In genomic region chr19:21999621-22000020, GRCm38 (mm10) we compare ENCODE assay signal across 22 mouse cellular contexts.
DNase-seq lines count a peak whose midpoint lies in the region; ATAC-seq lines count a peak whose summit lies in the region.
"Had no signal": no experiment of that assay in that cellular context is flagged by ENCODE, and none has a peak within 500 bp of the region (broad histone marks: within the 10 kb centered on the region; RNA-seq: fewer than 3 reads in every experiment).

No protein-coding gene starts in this region.

- ATAC-seq in frontal cortex, adult (ENCODE audit: low TSS enrichment) = peak; percentile 96
- ATAC-seq: forebrain, embryonic 15.5 days; intestine, embryonic 16.5 days; midbrain, embryonic 16.5 days had no signal

- intact Hi-C loops in left cerebral cortex, postnatal 10 days (cut with DNase I) = no loop called here
- intact Hi-C loops in left cerebral cortex, postnatal 25 days (cut with DNase I) = no loop called here

- DNase-seq in frontal cortex, postnatal 10 days (ENCODE audit: low spot score in 2 of 2) = no peak
- peak; percentile 36 for DNase-seq in left cerebral cortex, adult 11 months (ENCODE audit: low spot score)
- DNase-seq in left cerebral cortex, postnatal 10 days (ENCODE audit: extremely low spot score in 1 of 2, low spot score in 2 of 2) = no peak
- peak; percentile 80 for DNase-seq in brain, adult 2 months (ENCODE audit: low read depth, low spot score)
- DNase-seq in left cerebral cortex, postnatal 25 days (ENCODE audit: low spot score in 2 of 2) = peak; percentile 28 to 85
- no peak for DNase-seq in kidney, adult 9 months
- no peak for DNase-seq in kidney, postnatal 36 days
- DNase-seq: adrenal gland, adult 8-10 months; cerebellum, adult 8-10 months; cerebellum, postnatal 25 days; gastrocnemius, adult 2 months; gastrocnemius, postnatal 36 days; heart, adult 2 months; heart, postnatal 4 days; kidney, adult 8-10 months; kidney, postnatal 10 days; layer of hippocampus, postnatal 36 days; lung, postnatal 36 days had no signal

Comparison
In these comparisons a context has a peak if more than half of its experiments do, and no peak if none do; other contexts are left out.
1. DNase-seq: peak in left cerebral cortex, adult 11 months (single experiment), brain, adult 2 months (single experiment) and left cerebral cortex, postnatal 25 days (2 of 2); none in frontal cortex, postnatal 10 days (0 of 2), left cerebral cortex, postnatal 10 days (0 of 2), kidney, adult 9 months (single experiment) and kidney, postnatal 36 days (0 of 2).